Mouse (Mus musculus): ENCODE results near the gene Vmn2r75. TPM values are rescaled to one million over a fixed set of nuclear protein-coding genes. Genes with fewer than 3 reads are reported as not detected.
"Not testable (repeated sequence)": the region's sequence is repeated elsewhere in the genome, so short reads cannot be mapped to it uniquely, and the experiment has no call there.

Gene Vmn2r75
- polyA plus RNA-seq (2015; fragmentation: Nextera tagmentation; extraction: Ambion mirVana), result not detected in 2 replicates

- H3K27ac ChIP-seq; H3K36me3 ChIP-seq; H3K9me3 ChIP-seq; H3K9ac ChIP-seq; H3K27me3 ChIP-seq; H3K4me1 ChIP-seq; ATAC-seq (ENCODE audit: insufficient number of reproducible peaks, insufficient read depth, low FRiP score, low TSS enrichment, low read depth); H3K4me2 ChIP-seq; H3K4me3 ChIP-seq: not testable (repeated sequence)
- 51% methylated on average over 1 of the region's 1 CpGs for WGBS
Observed at GRCm38 (mm10) chr7:86171678-86172077, at the start of gene Vmn2r75. TSS of gene Vmn2r75 (minus strand) at chr7:86171778.

- Histone ChIP-seq H3K9ac (no peak overlapping the region), H3K4me1 (no peaks in the 10 kb centered on the region), H3K27me3 (no peaks in the 10 kb centered on the region), H3K4me2 (no peak overlapping the region), H3K36me3 (no peaks in the 10 kb centered on the region), H3K9me3 (no peaks in the 10 kb centered on the region), H3K4me3 (no peak overlapping the region), H3K27ac (no peak overlapping the region)
- ATAC-seq (ENCODE audit: insufficient number of reproducible peaks, insufficient read depth, low FRiP score, low TSS enrichment, low read depth), result no peak
Observed at GRCm38 (mm10) chr7:86211345-86211744, 39.8 kb upstream of the Vmn2r75 start.

Other genes starting within 250 kb of the Vmn2r75 start
- gene Vmn2r74, start 210.1 kb downstream of the Vmn2r75 start, polyA plus RNA-seq (2015; fragmentation: Nextera tagmentation; extraction: Ambion mirVana), result not detected in 2 replicates
- not detected in 2 replicates for gene Vmn2r76, start 74.5 kb upstream of the Vmn2r75 start, polyA plus RNA-seq (2015; fragmentation: Nextera tagmentation; extraction: Ambion mirVana)
- not detected in 2 replicates for gene Olfr310, start 105.4 kb upstream of the Vmn2r75 start, polyA plus RNA-seq (2015; fragmentation: Nextera tagmentation; extraction: Ambion mirVana)
- gene Olfr309, start 141.9 kb upstream of the Vmn2r75 start, polyA plus RNA-seq (2015; fragmentation: Nextera tagmentation; extraction: Ambion mirVana), result not detected in 2 replicates
- gene Olfr308, start 153.9 kb upstream of the Vmn2r75 start, polyA plus RNA-seq (2015; fragmentation: Nextera tagmentation; extraction: Ambion mirVana), result not detected in 2 replicates
- not detected in 2 replicates for gene Olfr307, start 165.8 kb upstream of the Vmn2r75 start, polyA plus RNA-seq (2015; fragmentation: Nextera tagmentation; extraction: Ambion mirVana)
- gene Olfr305, start 195.2 kb upstream of the Vmn2r75 start, polyA plus RNA-seq (2015; fragmentation: Nextera tagmentation; extraction: Ambion mirVana), result not detected in 2 replicates
- not detected in 2 replicates for gene Olfr304, start 214.9 kb upstream of the Vmn2r75 start, polyA plus RNA-seq (2015; fragmentation: Nextera tagmentation; extraction: Ambion mirVana)
- gene Olfr303, start 226.0 kb upstream of the Vmn2r75 start, polyA plus RNA-seq (2015; fragmentation: Nextera tagmentation; extraction: Ambion mirVana), result not detected in 2 replicates
- gene Olfr301, start 232.1 kb upstream of the Vmn2r75 start, polyA plus RNA-seq (2015; fragmentation: Nextera tagmentation; extraction: Ambion mirVana), result not detected in 2 replicates